In the genomic region with DNA sequence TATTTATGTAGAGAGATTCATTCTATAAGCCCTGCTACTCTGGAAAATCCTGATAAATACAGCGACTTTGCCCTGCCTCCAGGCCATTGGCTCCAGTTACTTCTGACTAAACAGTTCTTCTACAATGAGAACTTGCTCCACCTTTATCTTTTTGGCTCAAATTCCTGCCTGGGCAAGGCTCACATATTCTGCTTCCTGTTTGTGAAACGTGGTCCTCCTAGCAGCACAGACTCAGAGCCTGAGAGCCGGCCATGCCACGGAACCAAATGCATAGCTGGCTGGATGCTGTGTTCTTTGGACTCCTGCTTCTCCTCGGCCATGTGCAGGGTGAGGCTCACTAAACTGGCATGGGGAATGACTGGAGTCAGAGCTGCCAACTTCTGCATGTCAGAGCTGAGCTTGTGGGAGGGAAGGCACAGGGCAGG, we compare ENCODE assay signal across 10 mouse cellular contexts. TPM values are rescaled to one million over a fixed set of nuclear protein-coding genes. Genes with fewer than 3 reads are reported as not detected.
DNase-seq lines count a peak whose midpoint lies in the region; ATAC-seq and TF ChIP-seq lines count a peak whose summit lies in the region.
"Had no signal": no experiment of that assay in that cellular context is flagged by ENCODE, and none has a peak within 500 bp of the region (broad histone marks: within the 10 kb centered on the region; RNA-seq: fewer than 3 reads in every experiment).

Gene Ces2g, plus strand, starts transcription at position 182 of the 425 bp plus-strand sequence.

- H3K4me1 ChIP-seq in embryonic facial prominence, embryonic 14.5 days (ENCODE audit: control insufficient read depth, insufficient read depth, low read length) = no peaks in the 10 kb centered on the region
- no peaks in the 10 kb centered on the region for H3K4me1 ChIP-seq in embryonic facial prominence, embryonic 10.5 days
- no peaks in the 10 kb centered on the region for H3K4me1 ChIP-seq in liver, embryonic 11.5 days (replicated peaks; ENCODE audit: control insufficient read depth, insufficient read depth, low read length)
- H3K4me1 ChIP-seq in small intestine, adult 2 months (ENCODE audit: control insufficient read depth, insufficient read depth, insufficient read length, low read length) = peaks cover 18% of the 10 kb centered on the region
- H3K4me1 ChIP-seq in hindbrain, embryonic 13.5 days (replicated peaks) = no peaks in the 10 kb centered on the region
- H3K4me1 ChIP-seq: lung, embryonic 15.5 days had no signal

- H3K4me3 ChIP-seq in embryonic facial prominence, embryonic 14.5 days (ENCODE audit: low read depth, low read length) = no peak within 1 kb of the TSS
- H3K4me3 ChIP-seq in embryonic facial prominence, embryonic 10.5 days = no peak within 1 kb of the TSS
- H3K4me3 ChIP-seq in liver, embryonic 11.5 days (ENCODE audit: low read depth, low read length) = peak within 1 kb of the TSS; percentile 30; the same call in 1 of the 2 replicates
- peak within 1 kb of the TSS; percentile 3; the same call in 1 of the 2 replicates for H3K4me3 ChIP-seq in small intestine, adult 2 months (ENCODE audit: low read depth, low read length)
- H3K4me3 ChIP-seq in hindbrain, embryonic 13.5 days = no peak within 1 kb of the TSS
- H3K4me3 ChIP-seq: lung, embryonic 15.5 days had no signal

- H3K9ac ChIP-seq in embryonic facial prominence, embryonic 14.5 days (ENCODE audit: low read depth, low read length) = no peak within 1 kb of the TSS
- no peak within 1 kb of the TSS for H3K9ac ChIP-seq in liver, embryonic 11.5 days (ENCODE audit: low read depth, low read length)
- no peak within 1 kb of the TSS for H3K9ac ChIP-seq in hindbrain, embryonic 13.5 days
- H3K9ac ChIP-seq: lung, embryonic 15.5 days had no signal

- TF ChIP-seq CTCF in small intestine, adult 2 months (IDR thresholded peaks at IDR 0.05; ENCODE audit: extremely low read depth, insufficient read length, insufficient replicate concordance, low read depth, low read length) = no peak

- TF ChIP-seq POLR2A in small intestine, adult 2 months (IDR thresholded peaks at IDR 0.05; ENCODE audit: low read depth, low read length) = no peak

- H3K9me3 ChIP-seq in embryonic facial prominence, embryonic 14.5 days (ENCODE audit: control insufficient read depth, low read length) = no peaks in the 10 kb centered on the region
- H3K9me3 ChIP-seq in embryonic facial prominence, embryonic 10.5 days = no peaks in the 10 kb centered on the region
- no peaks in the 10 kb centered on the region for H3K9me3 ChIP-seq in liver, embryonic 11.5 days (ENCODE audit: control insufficient read depth, low read length)
- H3K9me3 ChIP-seq in hindbrain, embryonic 13.5 days = no peaks in the 10 kb centered on the region
- H3K9me3 ChIP-seq: lung, embryonic 15.5 days had no signal

- no peak within 1 kb of the TSS for H3K4me2 ChIP-seq in embryonic facial prominence, embryonic 14.5 days (ENCODE audit: low read depth, low read length)
- H3K4me2 ChIP-seq in liver, embryonic 11.5 days = peak within 1 kb of the TSS; percentile 32
- H3K4me2 ChIP-seq in hindbrain, embryonic 13.5 days = no peak within 1 kb of the TSS
- H3K4me2 ChIP-seq: lung, embryonic 15.5 days had no signal

- no peaks in the 10 kb centered on the region for H3K36me3 ChIP-seq in embryonic facial prominence, embryonic 14.5 days (ENCODE audit: control insufficient read depth, insufficient read depth, low read length)
- no peaks in the 10 kb centered on the region for H3K36me3 ChIP-seq in embryonic facial prominence, embryonic 10.5 days (replicated peaks)
- no peaks in the 10 kb centered on the region for H3K36me3 ChIP-seq in liver, embryonic 11.5 days (ENCODE audit: control insufficient read depth, insufficient read depth, low read length)
- H3K36me3 ChIP-seq in small intestine, adult 2 months (ENCODE audit: control insufficient read depth, insufficient read depth, low read length) = no peaks in the 10 kb centered on the region
- H3K36me3 ChIP-seq in hindbrain, embryonic 13.5 days = no peaks in the 10 kb centered on the region
- H3K36me3 ChIP-seq: lung, embryonic 15.5 days had no signal

- ATAC-seq in embryonic facial prominence, embryonic 14.5 days (ENCODE audit: low read depth) = no peak
- ATAC-seq in liver, embryonic 11.5 days (replicated peaks; ENCODE audit: low FRiP score) = no peak
- no peak for ATAC-seq in hindbrain, embryonic 13.5 days (ENCODE audit: low FRiP score)

- peak; percentile 16 for DNase-seq in embryonic facial prominence, embryonic 14.5 days (ENCODE audit: low spot score)
- DNase-seq in embryonic facial prominence, embryonic 10.5 days (ENCODE audit: low spot score) = no peak
- peak; percentile 62 for DNase-seq in fibroblast of lung, adult 2 months (ENCODE audit: low read depth)
- peak; percentile 32 for DNase-seq in liver, embryonic 11.5 days (ENCODE audit: low spot score)
- no peak for DNase-seq in Muller cell, postnatal 12 days (ENCODE audit: inconsistent ontology term)
- DNase-seq in right cerebral cortex, postnatal 36 days (ENCODE audit: low spot score in 2 of 2) = no peak

- no peaks in the 10 kb centered on the region for H3K27me3 ChIP-seq in embryonic facial prominence, embryonic 14.5 days (replicated peaks; ENCODE audit: control insufficient read depth, insufficient read depth, low read length)
- no peaks in the 10 kb centered on the region for H3K27me3 ChIP-seq in embryonic facial prominence, embryonic 10.5 days (replicated peaks; ENCODE audit: low read depth, poor library complexity, severe bottlenecking)
- no peaks in the 10 kb centered on the region for H3K27me3 ChIP-seq in liver, embryonic 11.5 days (replicated peaks; ENCODE audit: control insufficient read depth, insufficient read depth, low read length)
- H3K27me3 ChIP-seq in small intestine, adult 2 months (ENCODE audit: control insufficient read depth, insufficient read depth, low read length) = no peaks in the 10 kb centered on the region
- H3K27me3 ChIP-seq in hindbrain, embryonic 13.5 days = no peaks in the 10 kb centered on the region
- H3K27me3 ChIP-seq: CH12.LX; lung, embryonic 15.5 days had no signal

- no peak within 1 kb of the TSS for H3K27ac ChIP-seq in embryonic facial prominence, embryonic 14.5 days (replicated peaks; ENCODE audit: low read depth, low read length)
- no peak within 1 kb of the TSS for H3K27ac ChIP-seq in embryonic facial prominence, embryonic 10.5 days (replicated peaks)
- H3K27ac ChIP-seq in liver, embryonic 11.5 days (ENCODE audit: low read depth, low read length) = peak within 1 kb of the TSS; percentile 52
- H3K27ac ChIP-seq in small intestine, adult 2 months (ENCODE audit: insufficient read depth, low read depth, low read length) = peak within 1 kb of the TSS; percentile 59
- no peak within 1 kb of the TSS for H3K27ac ChIP-seq in hindbrain, embryonic 13.5 days
- H3K27ac ChIP-seq: lung, embryonic 15.5 days had no signal

- 56% methylated on average over 5 of the region's 5 CpGs for WGBS in embryonic facial prominence, embryonic 14.5 days
- 70% methylated on average over 5 of the region's 5 CpGs for WGBS in embryonic facial prominence, embryonic 10.5 days
- 59% methylated on average over 5 of the region's 5 CpGs for WGBS in liver, embryonic 11.5 days
- WGBS in small intestine, adult 2 months = 15% methylated on average over 5 of the region's 5 CpGs
- 83% methylated on average over 5 of the region's 5 CpGs for WGBS in hindbrain, embryonic 13.5 days

RNA-seq across cellular contexts. Expression of gene Ces2g, which starts in this region (rescaled TPM):
- 1.2 and 3.4 TPM in 2 replicates for polyA plus RNA-seq in embryonic facial prominence, embryonic 14.5 days (2014; fragmentation: Nextera tagmentation; extraction: Ambion mirVana)
- polyA plus RNA-seq in embryonic facial prominence, embryonic 10.5 days (2016; fragmentation: Nextera tagmentation; extraction: Ambion mirVana) = not detected in 2 replicates
- polyA plus RNA-seq in liver, embryonic 11.5 days (2014; fragmentation: Nextera tagmentation; extraction: Ambion mirVana) = 7.1 and 7.7 TPM in 2 replicates
- polyA plus RNA-seq in small intestine, adult 2 months (2012; rRNA removed) = 4.5 and 33.3 TPM in 2 replicates
- not detected in 2 replicates for polyA plus RNA-seq in hindbrain, embryonic 13.5 days (2015; fragmentation: Nextera tagmentation; extraction: Ambion mirVana)

Comparison
In these comparisons a context has a peak if more than half of its experiments do, and no peak if none do; other contexts are left out.
1. DNase-seq: peak in embryonic facial prominence, embryonic 14.5 days (single experiment), fibroblast of lung, adult 2 months (single experiment) and liver, embryonic 11.5 days (single experiment); none in embryonic facial prominence, embryonic 10.5 days (single experiment), Muller cell, postnatal 12 days (single experiment) and right cerebral cortex, postnatal 36 days (0 of 2).
2. H3K27ac ChIP-seq: peak in liver, embryonic 11.5 days (single experiment) and small intestine, adult 2 months (single experiment); none in embryonic facial prominence, embryonic 14.5 days (single experiment), embryonic facial prominence, embryonic 10.5 days (single experiment) and hindbrain, embryonic 13.5 days (single experiment).
3. H3K4me3 ChIP-seq: peak in liver, embryonic 11.5 days (single experiment) and small intestine, adult 2 months (single experiment); none in embryonic facial prominence, embryonic 14.5 days (single experiment), embryonic facial prominence, embryonic 10.5 days (single experiment) and hindbrain, embryonic 13.5 days (single experiment).